Mouse (Mus musculus): ENCODE data around the gene Scgb2b7.
"Not testable (repeated sequence)": the region's sequence is repeated elsewhere in the genome, so short reads cannot be mapped to it uniquely, and the experiment has no call there.

The Scgb2b7 gene

GRCm38 (mm10) chr7:31705657-31706056, at the start of gene Scgb2b7:
Scgb2b7 (minus strand) TSS chr7:31705757.
- DNase-seq, result not testable (repeated sequence)

- not testable (repeated sequence) for DNase-seq
Observed at GRCm38 (mm10) chr7:31712365-31712764, 6.8 kb upstream of the Scgb2b7 start, which contains the start of gene Scgb1b7. Scgb1b7 (plus strand) TSS chr7:31712665.

Data from lung, adult 18-20 months (tissue).